ENCODE assay signal across 15 mouse cellular contexts in the genomic region with DNA sequence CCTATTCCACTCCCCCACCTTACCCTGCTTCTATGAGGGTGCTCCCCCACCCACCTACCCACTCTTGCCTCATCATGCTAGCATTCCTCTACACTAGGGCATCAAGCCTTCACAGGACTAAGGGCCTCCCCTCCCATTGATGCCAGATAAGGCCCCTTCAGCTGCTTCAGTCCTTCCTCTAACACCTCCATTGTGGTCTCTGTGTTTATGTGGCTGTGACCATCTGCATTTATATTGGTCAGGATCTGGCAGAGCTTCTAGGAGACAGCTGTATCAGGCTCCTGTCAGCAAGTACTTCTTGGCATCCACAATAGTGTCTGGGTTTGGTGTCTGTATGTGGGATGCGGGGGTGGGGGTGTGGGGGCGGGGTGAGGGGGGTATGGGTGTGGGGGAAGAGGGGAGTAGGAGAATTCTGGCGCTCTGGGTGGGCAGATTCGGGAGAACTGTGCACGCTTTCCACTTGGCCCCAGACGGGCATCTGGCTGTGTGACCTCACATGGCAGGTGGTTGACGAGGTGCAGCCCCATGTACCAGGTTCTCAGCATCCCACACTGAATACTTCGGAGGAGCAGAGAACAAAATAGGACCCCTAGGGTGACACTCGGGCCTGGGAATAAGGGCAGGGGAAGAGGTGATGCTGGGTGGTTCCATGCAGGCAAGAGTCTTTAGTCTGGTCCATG.
DNase-seq lines count a peak whose midpoint lies in the region; ATAC-seq and TF ChIP-seq lines count a peak whose summit lies in the region.
"Had no signal": no experiment of that assay in that cellular context is flagged by ENCODE, and none has a peak within 500 bp of the region (broad histone marks: within the 10 kb centered on the region; RNA-seq: fewer than 3 reads in every experiment).

No protein-coding gene starts in this region.

- no peak for TF ChIP-seq CTCF in hindbrain, postnatal 0 days (IDR thresholded peaks at IDR 0.05; ENCODE audit: low read depth)

- H3K4me2 ChIP-seq in heart, embryonic 12.5 days: peak overlapping the region; percentile 41
- no peak overlapping the region for H3K4me2 ChIP-seq in hindbrain, postnatal 0 days (ENCODE audit: low read depth, low read length)
- H3K4me2 ChIP-seq in hindbrain, embryonic 12.5 days (replicated peaks): no peak overlapping the region
- no peak overlapping the region for H3K4me2 ChIP-seq in midbrain, embryonic 14.5 days (ENCODE audit: low read length)
- H3K4me2 ChIP-seq in midbrain, embryonic 16.5 days (ENCODE audit: low read length): no peak overlapping the region
- H3K4me2 ChIP-seq: kidney, embryonic 15.5 days; liver, embryonic 11.5 days had no signal

- H3K4me3 ChIP-seq in heart, embryonic 12.5 days: no peak overlapping the region
- no peak overlapping the region for H3K4me3 ChIP-seq in hindbrain, postnatal 0 days (ENCODE audit: low read length)
- no peak overlapping the region for H3K4me3 ChIP-seq in hindbrain, embryonic 12.5 days
- no peak overlapping the region for H3K4me3 ChIP-seq in midbrain, embryonic 14.5 days (replicated peaks; ENCODE audit: low read depth, low read length)
- H3K4me3 ChIP-seq in midbrain, embryonic 16.5 days (ENCODE audit: low read depth, low read length): no peak overlapping the region
- H3K4me3 ChIP-seq: kidney, embryonic 15.5 days had no signal

- H3K9me3 ChIP-seq in heart, embryonic 12.5 days (replicated peaks): no peaks in the 10 kb centered on the region
- H3K9me3 ChIP-seq in hindbrain, postnatal 0 days (ENCODE audit: low read length): no peaks in the 10 kb centered on the region
- H3K9me3 ChIP-seq in hindbrain, embryonic 12.5 days (replicated peaks): no peaks in the 10 kb centered on the region
- no peaks in the 10 kb centered on the region for H3K9me3 ChIP-seq in midbrain, embryonic 14.5 days (ENCODE audit: control insufficient read depth, low read length)
- no peaks in the 10 kb centered on the region for H3K9me3 ChIP-seq in midbrain, embryonic 16.5 days (replicated peaks; ENCODE audit: control insufficient read depth, low read length, poor library complexity, severe bottlenecking)
- H3K9me3 ChIP-seq: kidney, embryonic 15.5 days had no signal

- 35% methylated on average over 9 of the region's 9 CpGs for WGBS in heart, embryonic 12.5 days
- 56% methylated on average over 9 of the region's 9 CpGs for WGBS in hindbrain, postnatal 0 days
- WGBS in hindbrain, embryonic 12.5 days: 73% methylated on average over 9 of the region's 9 CpGs
- 73% methylated on average over 9 of the region's 9 CpGs for WGBS in midbrain, embryonic 14.5 days
- WGBS in midbrain, embryonic 16.5 days: 70% methylated on average over 9 of the region's 9 CpGs

- peak; percentile 77; the same call in 1 of the 2 replicates for ATAC-seq in heart, embryonic 12.5 days (ENCODE audit: insufficient number of reproducible peaks, low FRiP score)
- ATAC-seq in hindbrain, postnatal 0 days: peak; percentile 43; the same call in 1 of the 2 replicates
- ATAC-seq in hindbrain, embryonic 12.5 days (ENCODE audit: low FRiP score): no peak
- ATAC-seq in midbrain, embryonic 14.5 days (ENCODE audit: low FRiP score, low TSS enrichment): peak; percentile 20; the same call in 1 of the 2 replicates
- ATAC-seq in midbrain, embryonic 16.5 days: no peak
- ATAC-seq: intestine, embryonic 16.5 days had no signal

- no peaks in the 10 kb centered on the region for H3K27me3 ChIP-seq in heart, embryonic 12.5 days (replicated peaks)
- H3K27me3 ChIP-seq in hindbrain, postnatal 0 days (ENCODE audit: insufficient read depth, low read length): no peaks in the 10 kb centered on the region
- H3K27me3 ChIP-seq in hindbrain, embryonic 12.5 days: no peaks in the 10 kb centered on the region
- H3K27me3 ChIP-seq in midbrain, embryonic 14.5 days (ENCODE audit: control insufficient read depth, insufficient read depth, low read length): no peaks in the 10 kb centered on the region
- no peaks in the 10 kb centered on the region for H3K27me3 ChIP-seq in midbrain, embryonic 16.5 days (ENCODE audit: control insufficient read depth, insufficient read depth, low read depth, low read length)
- H3K27me3 ChIP-seq: kidney, embryonic 15.5 days had no signal

- H3K27ac ChIP-seq in heart, embryonic 12.5 days (ENCODE audit: poor library complexity, severe bottlenecking): peak overlapping the region; percentile 44; the same call in 1 of the 2 replicates
- H3K27ac ChIP-seq in hindbrain, postnatal 0 days: no peak overlapping the region
- H3K27ac ChIP-seq in hindbrain, embryonic 12.5 days: no peak overlapping the region
- H3K27ac ChIP-seq in midbrain, embryonic 14.5 days (replicated peaks; ENCODE audit: low read depth, low read length): no peak overlapping the region
- H3K27ac ChIP-seq in midbrain, embryonic 16.5 days (ENCODE audit: low read length): no peak overlapping the region
- H3K27ac ChIP-seq: kidney, embryonic 15.5 days had no signal

- no peaks in the 10 kb centered on the region for H3K36me3 ChIP-seq in heart, embryonic 12.5 days
- H3K36me3 ChIP-seq in hindbrain, postnatal 0 days (ENCODE audit: insufficient read depth, low read length): no peaks in the 10 kb centered on the region
- H3K36me3 ChIP-seq in hindbrain, embryonic 12.5 days: no peaks in the 10 kb centered on the region
- H3K36me3 ChIP-seq in midbrain, embryonic 14.5 days (ENCODE audit: control insufficient read depth, insufficient read depth, low read length): no peaks in the 10 kb centered on the region
- no peaks in the 10 kb centered on the region for H3K36me3 ChIP-seq in midbrain, embryonic 16.5 days (ENCODE audit: control insufficient read depth, insufficient read depth, low read length)
- H3K36me3 ChIP-seq: kidney, embryonic 15.5 days had no signal

- DNase-seq in cerebellum, postnatal 14 days: peak; percentile 3 to 4
- DNase-seq in cerebellum, adult 8-10 months: no peak
- no peak for DNase-seq in heart, adult 11 months
- no peak for DNase-seq in hindbrain, postnatal 0 days (ENCODE audit: low spot score)
- no peak for DNase-seq in midbrain, embryonic 14.5 days
- DNase-seq: cerebellum, postnatal 25 days; gastrocnemius, postnatal 14 days; lung, postnatal 14 days; thymus, postnatal 25 days had no signal

- H3K4me1 ChIP-seq in heart, embryonic 12.5 days (replicated peaks): peaks cover 12% of the 10 kb centered on the region; the same call in 1 of the 2 replicates
- H3K4me1 ChIP-seq in hindbrain, postnatal 0 days (ENCODE audit: insufficient read depth, low read length): no peaks in the 10 kb centered on the region
- H3K4me1 ChIP-seq in hindbrain, embryonic 12.5 days: no peaks in the 10 kb centered on the region
- H3K4me1 ChIP-seq in midbrain, embryonic 14.5 days (ENCODE audit: control insufficient read depth, insufficient read depth, low read length): 0 out of 2 replicates have a peak, but pooled peaks cover 4% of the 10 kb centered on the region
- H3K4me1 ChIP-seq in midbrain, embryonic 16.5 days (ENCODE audit: control insufficient read depth, insufficient read depth, low read length): peaks cover 7% of the 10 kb centered on the region
- H3K4me1 ChIP-seq: kidney, embryonic 15.5 days had no signal

- no peak overlapping the region for H3K9ac ChIP-seq in heart, embryonic 12.5 days
- H3K9ac ChIP-seq in hindbrain, postnatal 0 days (replicated peaks; ENCODE audit: low read length): no peak overlapping the region
- H3K9ac ChIP-seq in hindbrain, embryonic 12.5 days: no peak overlapping the region
- no peak overlapping the region for H3K9ac ChIP-seq in midbrain, embryonic 14.5 days (replicated peaks; ENCODE audit: low read length)
- no peak overlapping the region for H3K9ac ChIP-seq in midbrain, embryonic 16.5 days (ENCODE audit: low read depth, low read length)
- H3K9ac ChIP-seq: kidney, embryonic 15.5 days had no signal

Comparison
In these comparisons a context has a peak if more than half of its experiments do, and no peak if none do; other contexts are left out.
1. DNase-seq: peak in cerebellum, postnatal 14 days (2 of 2); none in cerebellum, adult 8-10 months (single experiment), heart, adult 11 months (single experiment), hindbrain, postnatal 0 days (single experiment) and midbrain, embryonic 14.5 days (single experiment).
2. ATAC-seq: peak in heart, embryonic 12.5 days (single experiment), hindbrain, postnatal 0 days (single experiment) and midbrain, embryonic 14.5 days (single experiment); none in hindbrain, embryonic 12.5 days (single experiment) and midbrain, embryonic 16.5 days (single experiment).